Mouse (Mus musculus): ENCODE results near the gene Sept10. TPM values are rescaled to one million over a fixed set of nuclear protein-coding genes. Genes with fewer than 3 reads are reported as not detected.

The Sept10 gene
- polyA plus RNA-seq, 1 experiment, result 2.0 TPM

GRCm38 (mm10) chr10:59117555-59117954, 104.1 kb downstream of the Sept10 start:
- Histone ChIP-seq H3K27me3 (ENCODE audit: control insufficient read depth, insufficient read depth, low read length) (no peaks in the 10 kb centered on the region), H3K4me1 (ENCODE audit: control insufficient read depth, insufficient read depth, insufficient read length) (no peaks in the 10 kb centered on the region), H3K36me3 (ENCODE audit: control insufficient read depth, insufficient read depth, low read length) (no peaks in the 10 kb centered on the region), H3K27ac (ENCODE audit: insufficient read depth, low read length) (no peak overlapping the region), H3K4me3 (ENCODE audit: extremely low read depth, insufficient read depth, insufficient read length) (no peak overlapping the region)
- no peak for DNase-seq (ENCODE audit: low read depth in 1 of 2, low spot score in 2 of 2)
- 80% methylated on average over 5 of the region's 5 CpGs for WGBS
- TF ChIP-seq POLR2A (IDR thresholded peaks at IDR 0.05; ENCODE audit: low read depth, low read length), result no peak
- TF ChIP-seq CTCF (IDR thresholded peaks at IDR 0.05; ENCODE audit: extremely low read depth, insufficient read depth, insufficient read length, insufficient replicate concordance), result no peak

- H3K4me1 ChIP-seq (ENCODE audit: control insufficient read depth, insufficient read depth, insufficient read length), result no peaks in the 10 kb centered on the region
- no peak overlapping the region for H3K27ac ChIP-seq (ENCODE audit: insufficient read depth, low read length)
- TF ChIP-seq CTCF (IDR thresholded peaks at IDR 0.05; ENCODE audit: extremely low read depth, insufficient read depth, insufficient read length, insufficient replicate concordance), result no peak
- TF ChIP-seq POLR2A (IDR thresholded peaks at IDR 0.05; ENCODE audit: low read depth, low read length), result no peak
- H3K4me3 ChIP-seq (ENCODE audit: extremely low read depth, insufficient read depth, insufficient read length), result no peak overlapping the region
- no peaks in the 10 kb centered on the region for H3K36me3 ChIP-seq (ENCODE audit: control insufficient read depth, insufficient read depth, low read length)
- DNase-seq (ENCODE audit: low read depth in 1 of 2, low spot score in 2 of 2), result no peak
- 62% methylated on average over 9 of the region's 9 CpGs for WGBS
- H3K27me3 ChIP-seq (ENCODE audit: control insufficient read depth, insufficient read depth, low read length), result no peaks in the 10 kb centered on the region
Measured at GRCm38 (mm10) chr10:59116331-59116730, 105.3 kb downstream of the Sept10 start.

GRCm38 (mm10) chr10:59115691-59116090, 106.0 kb downstream of the Sept10 start:
- 93% methylated on average over 2 of the region's 2 CpGs for WGBS
- TF ChIP-seq POLR2A (IDR thresholded peaks at IDR 0.05; ENCODE audit: low read depth, low read length) (no peak), CTCF (IDR thresholded peaks at IDR 0.05; ENCODE audit: extremely low read depth, insufficient read depth, insufficient read length, insufficient replicate concordance) (no peak)
- no peaks in the 10 kb centered on the region for H3K27me3 ChIP-seq (ENCODE audit: control insufficient read depth, insufficient read depth, low read length)
- no peak for DNase-seq (ENCODE audit: low read depth in 1 of 2, low spot score in 2 of 2)
- no peaks in the 10 kb centered on the region for H3K4me1 ChIP-seq (ENCODE audit: control insufficient read depth, insufficient read depth, insufficient read length)
- H3K36me3 ChIP-seq (ENCODE audit: control insufficient read depth, insufficient read depth, low read length), result no peaks in the 10 kb centered on the region
- H3K27ac ChIP-seq (ENCODE audit: insufficient read depth, low read length), result no peak overlapping the region
- H3K4me3 ChIP-seq (ENCODE audit: extremely low read depth, insufficient read depth, insufficient read length), result no peak overlapping the region

GRCm38 (mm10) chr10:59114535-59115291, 106.9 kb downstream of the Sept10 start:
- WGBS, result 82% methylated on average over 15 of the region's 15 CpGs
- TF ChIP-seq CTCF (IDR thresholded peaks at IDR 0.05; ENCODE audit: extremely low read depth, insufficient read depth, insufficient read length, insufficient replicate concordance) (no peak), POLR2A (IDR thresholded peaks at IDR 0.05; ENCODE audit: low read depth, low read length) (no peak)
- H3K4me1 ChIP-seq (ENCODE audit: control insufficient read depth, insufficient read depth, insufficient read length), result no peaks in the 10 kb centered on the region
- no peak for DNase-seq (ENCODE audit: low read depth in 1 of 2, low spot score in 2 of 2)
- no peak overlapping the region for H3K27ac ChIP-seq (ENCODE audit: insufficient read depth, low read length)
- H3K4me3 ChIP-seq (ENCODE audit: extremely low read depth, insufficient read depth, insufficient read length), result no peak overlapping the region
- H3K27me3 ChIP-seq (ENCODE audit: control insufficient read depth, insufficient read depth, low read length), result no peaks in the 10 kb centered on the region
- H3K36me3 ChIP-seq (ENCODE audit: control insufficient read depth, insufficient read depth, low read length), result no peaks in the 10 kb centered on the region

GRCm38 (mm10) chr10:59113386-59113785, 108.3 kb downstream of the Sept10 start:
- Histone ChIP-seq H3K27me3 (ENCODE audit: control insufficient read depth, insufficient read depth, low read length) (no peaks in the 10 kb centered on the region), H3K4me1 (ENCODE audit: control insufficient read depth, insufficient read depth, insufficient read length) (no peaks in the 10 kb centered on the region), H3K27ac (ENCODE audit: insufficient read depth, low read length) (no peak overlapping the region), H3K4me3 (ENCODE audit: extremely low read depth, insufficient read depth, insufficient read length) (no peak overlapping the region), H3K36me3 (ENCODE audit: control insufficient read depth, insufficient read depth, low read length) (no peaks in the 10 kb centered on the region)
- DNase-seq (ENCODE audit: low read depth in 1 of 2, low spot score in 2 of 2), result no peak
- TF ChIP-seq POLR2A (IDR thresholded peaks at IDR 0.05; ENCODE audit: low read depth, low read length) (no peak), CTCF (IDR thresholded peaks at IDR 0.05; ENCODE audit: extremely low read depth, insufficient read depth, insufficient read length, insufficient replicate concordance) (no peak)
- WGBS, result 84% methylated on average over 9 of the region's 9 CpGs

GRCm38 (mm10) chr10:59112755-59113154, 108.9 kb downstream of the Sept10 start:
- no peak for DNase-seq (ENCODE audit: low read depth in 1 of 2, low spot score in 2 of 2)
- TF ChIP-seq POLR2A (IDR thresholded peaks at IDR 0.05; ENCODE audit: low read depth, low read length), result no peak
- TF ChIP-seq CTCF (IDR thresholded peaks at IDR 0.05; ENCODE audit: extremely low read depth, insufficient read depth, insufficient read length, insufficient replicate concordance), result no peak
- 19% methylated on average over 8 of the region's 8 CpGs for WGBS
- Histone ChIP-seq H3K27me3 (ENCODE audit: control insufficient read depth, insufficient read depth, low read length) (no peaks in the 10 kb centered on the region), H3K4me1 (ENCODE audit: control insufficient read depth, insufficient read depth, insufficient read length) (no peaks in the 10 kb centered on the region), H3K4me3 (ENCODE audit: extremely low read depth, insufficient read depth, insufficient read length) (no peak overlapping the region), H3K27ac (ENCODE audit: insufficient read depth, low read length) (no peak overlapping the region), H3K36me3 (ENCODE audit: control insufficient read depth, insufficient read depth, low read length) (no peaks in the 10 kb centered on the region)

- 89% methylated on average over 7 of the region's 7 CpGs for WGBS
- no peak overlapping the region for H3K4me3 ChIP-seq (ENCODE audit: extremely low read depth, insufficient read depth, insufficient read length)
- no peaks in the 10 kb centered on the region for H3K27me3 ChIP-seq (ENCODE audit: control insufficient read depth, insufficient read depth, low read length)
- H3K4me1 ChIP-seq (ENCODE audit: control insufficient read depth, insufficient read depth, insufficient read length), result no peaks in the 10 kb centered on the region
- no peak for TF ChIP-seq CTCF (IDR thresholded peaks at IDR 0.05; ENCODE audit: extremely low read depth, insufficient read depth, insufficient read length, insufficient replicate concordance)
- no peak for TF ChIP-seq POLR2A (IDR thresholded peaks at IDR 0.05; ENCODE audit: low read depth, low read length)
- H3K27ac ChIP-seq (ENCODE audit: insufficient read depth, low read length), result no peak overlapping the region
- H3K36me3 ChIP-seq (ENCODE audit: control insufficient read depth, insufficient read depth, low read length), result no peaks in the 10 kb centered on the region
- no peak for DNase-seq (ENCODE audit: low read depth in 1 of 2, low spot score in 2 of 2)
Measured at GRCm38 (mm10) chr10:59110386-59110785, 111.3 kb downstream of the Sept10 start.
